Mouse (Mus musculus) adrenal gland, postnatal 10 days (tissue): ENCODE measurements around the gene Gm28047. TPM values are rescaled to one million over a fixed set of nuclear protein-coding genes. Genes with fewer than 3 reads are reported as not detected.
A peak's percentile ranks its signal among the peaks of the same experiment; 100 is the strongest.

Experiments
- DNase-seq: peaks from one replicate; pipeline ENCODE4 v3.0.0; 2021; ENCODE audit warnings: mixed read lengths
- total RNA-seq, 2 experiments: library from RNA; stranded (reverse); gene quantifications; 2 replicates each; pipeline ENCODE4 v1.2.3; 2021

Gene Gm28047
- total RNA-seq, 2 experiments from 2014 or later = 1.5 TPM; not detected in 1

DNA sequence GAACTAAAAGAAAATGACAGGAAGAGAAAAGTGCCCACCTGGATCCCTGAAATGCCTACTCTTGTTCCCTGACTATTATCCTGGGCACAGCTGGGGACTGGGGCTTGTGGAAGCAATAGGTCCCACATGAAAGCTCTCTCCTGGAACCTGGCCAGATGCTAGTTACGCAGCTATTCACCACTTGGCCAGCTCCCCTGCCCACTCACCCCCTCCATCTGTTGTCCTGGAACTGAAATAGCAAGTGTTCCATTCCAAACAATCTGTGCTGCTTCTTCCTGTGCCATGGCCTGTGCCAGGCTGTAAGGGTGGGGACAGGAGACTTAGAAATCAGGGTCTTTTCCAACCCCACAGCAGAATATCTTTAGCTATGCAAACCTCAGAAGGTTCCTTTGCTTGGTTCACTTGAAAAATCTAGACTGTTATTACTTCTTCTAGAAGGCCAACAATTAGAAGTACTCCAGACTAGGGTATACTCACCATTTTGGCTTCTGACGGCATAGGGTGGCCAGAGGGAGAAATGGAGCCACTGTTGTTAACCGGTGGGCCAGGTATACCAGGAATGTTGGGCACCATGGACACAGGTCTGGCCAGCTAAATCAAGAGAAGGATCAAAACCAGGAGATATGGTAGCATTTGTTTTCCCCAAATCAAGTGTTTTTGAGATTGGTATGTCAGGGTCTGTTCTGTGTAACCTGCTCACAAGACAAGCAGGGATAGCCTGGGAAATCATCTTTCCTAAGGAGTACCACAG lies 78.0 kb downstream of the Gm28047 start:
- DNase-seq = peak; percentile 75

DNA sequence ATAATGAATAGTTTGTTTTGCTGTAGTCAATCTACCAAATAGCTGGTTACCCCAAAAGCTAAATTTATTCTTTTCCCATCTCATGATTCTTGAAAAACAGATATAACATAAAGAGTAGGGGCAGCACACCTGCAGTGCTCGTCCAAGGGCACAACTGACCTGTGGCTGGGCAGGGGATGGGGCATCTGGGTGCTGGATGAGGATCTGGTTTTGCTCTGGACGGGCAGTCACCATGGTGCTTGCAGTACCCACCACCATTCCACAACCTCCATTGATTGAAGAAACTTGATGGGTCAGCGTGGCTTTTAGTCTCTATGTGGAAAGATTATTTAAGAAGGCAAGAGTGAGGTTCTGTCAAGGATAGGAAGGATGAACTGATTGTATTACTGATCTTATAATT lies 78.6 kb downstream of the Gm28047 start:
- DNase-seq = no peak

DNA sequence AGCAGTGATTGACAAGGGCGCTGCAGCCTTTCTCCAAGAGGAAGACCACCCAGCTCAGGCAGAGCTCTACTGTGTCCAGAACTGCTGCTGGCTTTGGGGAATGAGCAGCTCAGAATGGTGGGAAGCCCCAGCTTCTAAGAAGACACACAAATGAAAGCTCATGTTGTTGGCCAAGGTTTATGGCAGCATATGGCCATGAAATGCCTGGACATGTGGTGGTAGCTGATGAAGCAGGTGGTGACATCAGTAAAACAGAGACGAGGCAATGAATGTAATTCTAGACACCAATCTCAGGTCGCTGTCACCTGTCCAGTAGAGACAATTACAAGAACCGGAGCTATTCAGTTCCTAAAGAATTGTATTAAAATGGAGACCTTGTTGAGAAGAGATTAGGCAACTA lies 80.1 kb downstream of the Gm28047 start:
- DNase-seq = no peak

GRCm38 (mm10) chr15:102533926-102534325 lies 90.9 kb downstream of the Gm28047 start:
- no peak for DNase-seq

DNA sequence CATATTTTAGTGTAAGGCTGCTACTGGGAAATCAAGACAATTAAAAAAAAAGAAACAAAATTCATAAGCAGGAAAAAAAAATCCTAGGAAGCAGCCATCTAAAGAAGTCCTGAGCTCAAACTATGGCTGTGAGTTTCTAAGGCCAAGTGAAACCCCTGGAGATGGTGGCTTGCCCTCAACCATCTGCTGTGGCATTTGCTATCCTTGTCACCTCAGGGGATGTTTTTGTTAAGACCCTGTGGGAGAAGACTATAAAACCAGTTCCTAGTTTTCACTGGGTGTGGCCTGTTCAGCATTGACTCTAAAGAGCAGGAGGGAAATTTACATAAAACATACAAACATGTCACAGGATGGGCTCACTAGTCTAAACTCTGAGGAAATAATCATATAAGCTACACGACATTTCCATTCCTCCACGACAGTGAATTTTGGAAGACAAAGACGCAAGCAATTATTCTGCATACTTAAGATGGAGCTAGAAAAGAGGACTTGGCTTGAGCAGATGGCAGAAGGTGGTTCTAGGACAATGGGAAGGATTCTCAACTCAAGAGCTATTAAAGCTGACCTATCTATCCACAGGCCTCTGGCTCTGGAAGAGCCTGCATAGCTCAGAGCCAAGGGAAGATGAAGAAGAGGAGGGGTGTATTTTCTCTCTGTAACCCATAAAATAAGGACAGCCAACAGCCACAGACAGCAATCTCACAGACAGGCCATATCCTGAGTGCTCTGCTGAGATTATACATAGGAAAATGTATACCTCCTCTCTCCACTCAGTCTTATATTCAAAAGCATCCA lies 92.6 kb downstream of the Gm28047 start:
- no peak for DNase-seq

DNA sequence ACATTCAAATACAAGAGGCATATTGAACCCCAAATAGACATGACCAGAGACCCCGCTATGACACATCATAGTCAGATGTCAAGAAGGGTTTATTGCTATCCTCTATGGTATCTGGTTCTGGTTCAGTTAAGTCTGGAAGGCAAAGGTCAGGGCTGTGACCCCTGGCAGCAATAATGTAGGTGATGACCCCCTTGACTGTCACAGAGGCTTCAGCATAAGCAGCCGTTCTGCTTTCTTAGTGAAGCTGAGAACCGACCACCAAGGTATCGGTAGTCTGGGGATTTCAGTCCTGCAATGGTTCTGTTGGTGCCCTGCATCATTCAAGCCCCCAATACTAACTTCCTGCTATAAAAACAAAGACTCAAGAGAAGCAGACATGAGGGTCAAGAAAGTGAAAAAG lies 93.3 kb downstream of the Gm28047 start:
- DNase-seq = no peak

DNA sequence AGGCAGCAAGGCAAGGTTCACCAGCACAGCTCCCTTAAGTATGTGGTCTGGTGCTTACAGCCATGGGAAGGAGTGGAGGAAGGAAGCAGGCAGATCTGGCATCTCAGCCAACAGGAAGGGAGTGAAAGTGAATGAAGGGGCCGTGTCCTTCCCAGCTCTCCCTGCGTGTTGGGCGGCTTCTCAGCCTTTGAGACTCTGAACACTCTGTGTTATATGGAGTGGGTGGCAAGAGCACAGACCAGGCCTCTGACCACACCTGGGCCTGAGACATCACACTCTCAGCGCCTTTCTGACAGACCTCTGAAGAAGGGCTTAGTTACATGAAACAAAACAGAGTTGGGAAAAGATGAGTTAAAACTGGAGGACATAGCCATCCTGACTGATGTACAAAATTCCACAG lies 94.3 kb downstream of the Gm28047 start:
- DNase-seq = no peak

- DNase-seq = no peak
Observed at GRCm38 (mm10) chr15:102528396-102528795, 96.5 kb downstream of the Gm28047 start.

- no peak for DNase-seq
Observed at GRCm38 (mm10) chr15:102527936-102528335, 96.9 kb downstream of the Gm28047 start.

- no peak for DNase-seq
Observed at GRCm38 (mm10) chr15:102526111-102527002, 98.5 kb downstream of the Gm28047 start.

GRCm38 (mm10) chr15:102524892-102525485 lies 99.9 kb downstream of the Gm28047 start, which contains the start of gene Npff:
TSS of gene Npff (minus strand) at chr15:102524942.
- DNase-seq = peak; percentile 85

GRCm38 (mm10) chr15:102521480-102521879 lies 103.4 kb downstream of the Gm28047 start:
- no peak for DNase-seq

GRCm38 (mm10) chr15:102520416-102520815 lies 104.5 kb downstream of the Gm28047 start:
- no peak for DNase-seq

DNA sequence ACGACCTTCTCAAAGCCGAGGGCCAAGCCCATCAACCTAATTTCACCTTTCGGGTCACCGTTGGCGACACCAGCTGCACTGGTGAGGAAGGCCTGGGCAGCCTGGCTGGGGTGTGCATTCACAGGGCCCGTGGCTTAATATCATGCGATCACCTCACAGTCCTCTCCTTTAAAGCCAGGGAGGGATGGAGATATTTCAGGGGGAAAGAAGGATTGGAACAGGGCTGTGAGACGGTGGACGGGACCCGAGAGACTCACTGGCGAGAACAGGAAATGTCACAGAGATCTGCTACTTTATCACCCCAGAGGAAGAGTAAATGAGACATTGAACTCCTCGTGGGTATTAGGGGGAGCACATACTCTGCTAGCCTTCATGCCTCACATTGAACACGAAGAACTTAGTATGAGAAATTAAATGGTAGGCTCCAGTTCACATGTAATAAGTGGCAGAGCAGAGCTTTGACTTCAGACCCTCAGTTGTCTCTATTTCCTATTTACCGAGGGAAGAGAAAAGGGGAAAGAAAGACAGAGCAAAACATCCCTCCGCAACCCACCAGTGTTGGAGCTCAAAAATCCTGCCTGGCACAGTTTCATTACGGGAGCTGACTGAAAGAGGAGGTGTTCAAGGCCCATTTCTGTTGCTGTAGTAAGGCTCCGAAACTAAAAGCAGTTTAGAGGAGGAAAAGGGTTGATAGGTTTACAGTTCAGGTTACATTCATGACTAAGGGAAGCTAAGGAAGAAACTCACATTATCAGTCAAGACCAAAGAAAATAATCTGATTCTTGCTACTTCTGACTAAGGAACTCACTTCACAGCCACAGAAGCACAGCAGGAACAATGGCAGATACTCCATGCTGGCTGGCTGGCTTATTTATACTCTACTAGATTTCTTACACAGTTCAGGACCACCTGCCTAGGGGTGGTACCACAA lies 105.4 kb downstream of the Gm28047 start:
- DNase-seq = no peak

DNA sequence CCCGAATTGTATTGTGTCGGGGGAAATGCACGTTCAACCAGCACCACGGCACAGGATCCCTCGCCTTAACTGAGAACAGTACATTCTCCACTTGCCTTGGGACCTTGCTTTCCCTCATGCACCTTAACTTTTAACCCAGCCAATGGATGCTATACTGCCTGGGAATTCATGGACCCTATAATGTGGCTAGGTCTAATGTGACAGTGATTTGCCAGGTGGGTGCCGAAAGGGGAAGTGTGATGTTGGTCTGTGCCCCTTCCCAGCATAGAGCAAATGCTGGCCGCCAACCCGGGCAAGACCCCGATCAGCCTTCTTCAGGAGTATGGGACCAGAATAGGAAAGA lies 106.0 kb downstream of the Gm28047 start:
- DNase-seq = no peak

GRCm38 (mm10) chr15:102517976-102518858 lies 106.7 kb downstream of the Gm28047 start, which contains the start of gene Tarbp2:
TSS of gene Tarbp2 (plus strand) at chr15:102518192.
- peak; percentile 99 for DNase-seq

- DNase-seq = no peak
Observed at GRCm38 (mm10) chr15:102517631-102517975, 107.3 kb downstream of the Gm28047 start.

- DNase-seq = peak; percentile 80
Observed at GRCm38 (mm10) chr15:102516728-102517404, 108.0 kb downstream of the Gm28047 start, which contains the start of gene Map3k12. TSS of gene Map3k12 (minus strand) at chr15:102517064.

DNA sequence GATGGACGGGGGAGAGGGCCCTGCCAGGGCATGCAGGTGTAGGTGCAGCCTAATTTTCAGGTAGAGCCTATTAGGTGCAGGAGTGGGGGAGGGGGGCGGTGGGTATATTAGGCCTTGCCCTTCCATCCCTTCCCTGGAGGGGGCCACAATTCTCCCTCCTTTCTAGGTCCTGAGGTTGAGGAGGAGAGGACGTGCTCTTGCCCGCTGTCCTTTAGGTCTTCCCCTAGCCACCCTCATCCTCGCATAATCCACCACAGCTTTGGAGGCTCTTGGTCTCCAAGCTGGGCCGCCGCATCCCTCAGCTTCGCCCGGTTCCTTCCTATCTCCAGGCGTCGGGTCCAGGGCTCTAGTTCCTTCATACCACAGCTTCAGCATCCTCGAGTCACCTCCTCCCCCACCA lies 108.6 kb downstream of the Gm28047 start:
- no peak for DNase-seq
